Mouse (Mus musculus) spleen, adult 10 weeks (tissue): ENCODE results near the gene Klf16. TPM values are rescaled to one million over a fixed set of nuclear protein-coding genes. Genes with fewer than 3 reads are reported as not detected.

Experiments used
- polyA plus RNA-seq: library from polyadenylated mRNA; stranded (reverse); fragments of 350-450 nt; fragmentation: Illumina TruSeq; extraction: RNeasy Lipid Tissue Mini Kit (QIAGEN cat#74804); gene quantifications from one replicate; pipeline ENCODE4 v1.2.3, GENCODE M21; 2015; ENCODE audit warnings: low replicate concordance; ENCODE audit not compliant: insufficient read depth

Klf16 gene
- 11.6 TPM for polyA plus RNA-seq

DNA sequence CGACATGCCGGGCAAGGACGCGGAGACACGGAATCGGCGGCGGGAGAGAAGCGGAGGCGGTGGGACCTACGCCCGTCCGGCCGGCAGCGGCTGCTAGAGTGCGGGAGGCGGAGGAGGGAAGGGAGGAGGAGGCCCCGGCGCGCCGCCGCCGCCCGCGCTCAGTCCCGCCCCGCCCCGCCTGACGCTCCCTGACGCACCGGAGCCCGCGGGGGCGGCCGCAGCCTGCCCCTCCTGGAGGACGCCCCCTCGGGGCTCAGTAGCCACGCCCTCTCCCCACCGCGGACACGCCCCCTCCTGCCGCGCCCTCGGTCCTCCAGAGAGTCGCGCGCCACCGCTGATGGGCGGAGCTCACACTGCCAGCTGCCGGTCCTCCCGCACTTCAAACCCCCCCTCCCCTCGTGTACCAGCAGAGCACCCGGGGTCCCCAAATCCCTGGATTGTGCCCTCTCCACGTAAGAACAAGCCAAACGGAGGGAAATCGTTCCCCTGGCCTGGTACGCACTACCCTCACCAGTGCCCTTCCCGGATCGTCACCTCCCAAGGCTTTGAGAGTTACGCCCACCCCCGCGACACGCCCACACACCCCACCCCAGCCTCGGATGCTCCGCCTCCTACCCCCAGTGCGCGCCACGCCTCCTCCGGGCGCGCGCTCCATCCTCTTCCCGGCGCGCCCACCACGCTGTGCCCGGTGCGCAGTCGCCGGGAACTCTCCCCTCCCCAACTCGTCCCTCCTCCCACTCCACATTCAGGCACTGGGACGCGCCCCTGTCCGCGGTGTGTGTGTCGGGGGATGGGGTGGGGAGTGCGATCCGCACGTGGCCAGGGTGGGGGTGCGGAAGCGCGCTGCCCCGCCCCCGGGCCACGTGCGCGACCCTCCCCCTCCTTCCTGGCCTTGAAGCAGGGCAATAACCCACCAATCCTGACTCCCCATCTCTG, at the start of gene Klf16:
Klf16 (minus strand) TSS at position 127 of the 936 bp plus-strand sequence.

DNA sequence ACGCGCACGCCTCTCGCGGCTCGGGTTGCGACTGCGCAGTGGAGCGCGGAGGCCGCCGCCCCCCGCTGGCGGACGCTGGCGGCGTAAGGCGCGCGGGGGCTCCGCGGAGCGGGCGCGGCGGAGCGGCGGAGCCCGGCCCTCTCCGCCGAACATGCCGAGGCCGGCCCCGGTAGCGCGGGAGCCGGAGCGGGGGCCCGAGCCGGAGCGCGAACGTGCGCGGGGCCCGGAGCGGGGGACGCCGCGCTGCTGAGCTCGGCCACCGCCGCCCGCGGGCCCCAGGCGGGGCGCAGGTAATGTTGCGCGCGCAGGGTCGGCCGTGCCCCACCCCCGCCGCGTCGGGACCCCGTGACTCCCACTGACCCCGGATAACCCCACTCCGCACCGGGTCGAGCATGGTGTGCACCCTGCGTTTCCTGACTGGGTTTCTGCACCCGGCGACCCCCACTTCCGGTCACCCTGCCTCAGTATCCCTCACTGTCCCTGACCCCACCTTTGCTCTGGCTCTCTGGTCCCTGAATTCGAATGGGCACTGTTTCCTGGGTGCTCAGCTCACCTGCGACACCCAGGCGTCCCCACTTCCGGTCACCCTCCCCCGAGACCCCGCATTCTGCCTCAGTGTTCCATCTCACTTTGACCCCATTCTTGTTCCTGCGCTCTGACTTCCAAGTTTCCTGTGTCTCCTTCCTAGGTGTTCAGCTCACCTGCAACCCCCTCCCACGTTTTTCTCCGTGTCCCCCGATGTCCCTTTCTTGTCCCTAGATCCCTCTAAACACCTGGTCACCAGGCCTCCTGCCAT, 45.7 kb upstream of the Klf16 start, which contains the start of gene Csnk1g2:
Csnk1g2 (plus strand) TSS at position 178 of the 796 bp plus-strand sequence.

DNA sequence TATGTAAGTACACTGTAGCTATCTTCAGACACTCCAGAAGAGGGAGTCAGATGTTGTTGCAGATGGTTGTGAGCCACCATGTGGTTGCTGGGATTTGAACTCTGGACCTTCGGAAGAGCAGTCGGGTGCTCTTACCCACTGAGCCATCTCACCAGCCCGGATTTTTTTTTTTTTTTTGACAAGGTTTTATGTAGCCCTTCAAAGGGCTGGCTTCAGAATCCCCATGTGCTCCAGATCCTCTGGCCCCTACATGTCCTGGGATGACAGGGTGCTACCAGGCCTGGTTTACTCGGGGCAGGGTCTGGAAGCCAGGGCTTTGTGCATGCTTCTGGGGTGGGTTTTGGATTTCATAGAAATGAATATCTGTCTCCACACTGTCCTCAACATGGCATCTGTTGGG, 28.6 kb upstream of the Klf16 start, which contains the start of gene Gm49322:
Gm49322 (plus strand) TSS at position 301 of the 400 bp plus-strand sequence.

DNA sequence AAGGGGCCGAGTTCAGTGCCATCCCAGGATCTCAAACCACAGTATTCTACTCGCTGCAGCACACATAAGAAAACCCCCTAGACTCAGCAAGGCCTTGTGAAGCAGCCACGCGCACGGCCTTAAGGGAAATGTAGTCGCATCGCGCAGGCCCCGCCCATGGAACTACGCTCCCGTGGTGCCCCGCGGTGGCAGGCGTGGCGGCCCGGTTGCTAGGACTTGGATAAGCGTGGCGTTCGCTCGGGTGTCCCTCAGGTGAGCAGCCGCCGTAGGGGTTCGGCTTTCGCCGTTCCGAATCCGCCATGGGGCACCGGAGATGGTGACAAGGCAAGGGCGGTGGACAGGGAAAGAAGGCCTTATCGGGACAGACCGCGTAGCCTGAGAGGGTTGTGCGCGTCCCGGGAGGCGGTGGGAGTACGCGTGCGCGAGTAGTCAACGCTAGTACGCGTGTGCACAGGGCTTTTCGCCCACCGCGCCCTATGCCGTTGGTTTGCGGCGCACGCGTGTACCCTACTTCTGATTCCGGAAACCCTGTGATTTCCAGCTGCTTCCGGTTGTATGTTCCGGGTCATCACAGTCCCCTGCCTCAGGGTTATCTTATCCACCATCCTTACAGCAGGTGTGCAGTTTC, 25.7 kb upstream of the Klf16 start, which contains the start of the genes Scamp4 and Adat3:
Scamp4 (plus strand) TSS at position 175 of the 628 bp plus-strand sequence.
Adat3 (plus strand) TSS at position 183 of the 628 bp plus-strand sequence.

DNA sequence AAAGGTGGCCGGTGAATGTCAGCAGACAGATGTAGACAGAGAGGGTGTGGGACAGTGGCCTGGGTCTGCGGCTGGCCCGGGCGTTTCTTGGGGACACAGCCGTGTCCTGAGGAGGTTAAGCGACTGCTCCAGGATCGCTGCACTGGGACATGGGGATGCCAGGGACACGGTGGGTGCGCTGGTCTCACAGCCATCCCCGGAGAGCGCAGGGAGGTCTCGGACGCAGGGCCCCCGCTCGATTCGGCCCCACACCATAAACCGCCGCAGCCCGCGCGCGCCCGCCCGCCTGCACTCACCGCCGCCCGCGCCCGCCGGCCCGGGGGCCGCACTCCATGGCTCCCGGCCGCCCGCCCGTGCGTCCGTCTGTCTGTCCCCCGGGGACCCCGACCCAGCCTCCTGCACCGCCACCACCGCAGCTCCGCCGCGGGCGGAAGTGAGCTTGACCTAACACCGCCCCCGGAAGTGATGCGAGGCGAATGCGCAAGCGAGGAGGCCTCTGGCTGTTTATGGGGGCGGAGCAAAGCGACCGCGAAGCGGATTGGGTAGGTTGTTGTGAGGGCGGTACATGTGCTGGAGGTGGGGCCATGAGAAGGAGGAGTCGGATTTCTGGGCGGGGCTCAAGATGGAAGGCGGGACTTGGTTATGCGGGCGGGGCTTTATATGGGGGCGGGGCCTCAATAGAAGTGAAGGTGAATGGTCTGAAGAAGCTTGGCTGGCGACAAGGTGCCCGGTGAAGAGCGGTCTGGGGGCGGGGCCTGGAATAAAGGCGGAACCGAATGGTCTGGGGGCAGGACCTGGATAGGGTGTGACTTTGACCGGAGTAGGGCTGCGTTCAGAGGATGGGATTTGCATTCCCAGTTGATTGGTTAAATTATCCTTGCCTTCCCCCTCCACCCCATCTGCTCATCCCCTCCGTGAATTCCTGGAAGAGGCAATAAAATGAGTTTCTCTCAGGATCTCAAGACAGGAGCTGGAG, 13.0 kb upstream of the Klf16 start, which contains the start of gene Abhd17a:
Abhd17a (minus strand) TSS at position 463 of the 976 bp plus-strand sequence.

DNA sequence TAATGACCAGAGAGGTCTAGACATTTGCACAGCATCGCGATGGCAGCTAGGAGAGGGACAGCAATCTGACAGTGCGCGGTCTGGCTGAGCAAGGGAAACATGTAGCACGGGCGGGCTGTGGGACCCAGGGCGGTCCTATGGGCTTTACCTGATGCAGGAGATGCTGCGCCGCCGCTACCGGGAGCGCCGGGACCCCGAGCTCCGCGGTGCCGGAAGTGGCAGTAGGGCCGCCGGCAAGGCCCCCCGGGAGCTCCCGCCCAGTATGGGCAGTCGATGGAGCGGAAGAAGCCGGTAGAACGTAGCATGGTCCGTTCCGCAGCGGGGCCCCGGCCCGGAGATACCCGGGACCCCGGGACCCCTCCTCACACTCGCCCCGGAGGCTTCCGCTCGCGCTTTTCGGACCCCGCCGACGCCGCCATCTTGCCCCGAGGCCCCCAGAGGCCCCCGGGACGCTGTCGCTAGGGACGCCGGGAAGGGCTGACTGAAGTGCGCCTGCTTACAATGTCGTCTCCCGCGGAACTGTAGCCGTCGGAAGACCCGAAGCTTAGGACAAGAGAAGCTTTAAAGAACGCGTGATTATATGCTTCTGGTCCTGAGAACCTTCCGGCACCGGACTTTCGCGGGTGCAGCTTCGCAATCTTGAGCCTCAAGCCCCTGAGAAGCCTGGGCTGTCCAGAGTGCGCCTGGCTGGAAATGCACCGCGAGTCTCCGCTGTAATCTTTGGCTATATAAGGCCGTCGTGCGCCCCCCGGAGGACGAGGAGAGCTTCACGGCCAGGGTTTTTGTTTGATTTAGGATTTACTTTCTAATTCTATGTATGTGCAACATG, 15.8 kb downstream of the Klf16 start, which contains the start of gene Rexo1:
Rexo1 (minus strand) TSS at position 445 of the 829 bp plus-strand sequence.

DNA sequence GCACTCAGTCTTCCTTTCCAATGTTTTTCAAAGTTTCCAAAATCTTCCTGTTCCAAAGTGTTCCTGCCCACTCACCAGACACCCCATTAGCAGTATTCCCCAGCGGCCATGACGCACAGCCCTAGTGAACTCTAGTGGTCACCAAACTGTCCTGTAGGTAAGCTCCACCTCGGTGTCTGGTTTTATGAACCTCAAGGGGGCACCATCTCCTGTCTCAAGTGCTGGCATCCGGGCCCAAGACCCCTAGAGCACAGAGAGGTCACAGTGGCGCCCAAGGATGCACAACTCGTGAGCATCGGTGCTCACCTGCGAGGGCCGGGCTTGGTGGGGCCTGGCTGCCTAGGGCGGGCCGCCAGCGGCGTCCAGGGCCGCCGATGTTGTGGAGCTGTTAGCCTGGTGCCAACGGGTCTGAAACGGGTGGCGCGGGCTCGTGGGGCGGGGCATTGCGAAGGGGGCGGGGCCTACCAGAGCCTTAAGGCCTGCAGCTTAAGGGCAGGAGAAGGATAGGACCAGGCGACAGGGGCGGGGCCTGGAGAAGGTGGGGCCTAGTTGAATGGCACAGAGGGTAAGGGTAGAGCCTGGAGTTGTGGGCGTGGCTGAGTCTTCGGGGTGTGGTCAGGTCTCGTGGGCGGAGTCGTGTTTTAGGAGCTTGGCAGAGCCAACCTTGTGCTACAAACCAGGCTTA, 38.3 kb downstream of the Klf16 start, which contains the start of gene Atp8b3:
Atp8b3 (minus strand) TSS at position 415 of the 685 bp plus-strand sequence.

Other genes with a start within 250 kb of the Klf16 start
- 0.41 TPM for gene Pcsk4, start 247.8 kb downstream of the Klf16 start, polyA plus RNA-seq
- 0.26 TPM for gene Reep6, start 247.4 kb downstream of the Klf16 start, polyA plus RNA-seq
- gene Adamtsl5, start 228.9 kb downstream of the Klf16 start, polyA plus RNA-seq: 2.1 TPM
- not detected for gene Plk5, start 220.9 kb downstream of the Klf16 start, polyA plus RNA-seq
- gene Mex3d, start 189.7 kb downstream of the Klf16 start, polyA plus RNA-seq: 4.6 TPM
- gene Mbd3, start 177.8 kb downstream of the Klf16 start, polyA plus RNA-seq: 18.0 TPM
- 11.5 TPM for gene Uqcr11, start 170.5 kb downstream of the Klf16 start, polyA plus RNA-seq
- gene Tcf3, start 143.7 kb downstream of the Klf16 start, polyA plus RNA-seq: 22.1 TPM
- not detected for gene Onecut3, start 82.5 kb downstream of the Klf16 start, polyA plus RNA-seq
- gene Atp8b3, start 38.2 kb downstream of the Klf16 start, polyA plus RNA-seq: not detected
- 10.1 TPM for gene Rexo1, start 15.8 kb downstream of the Klf16 start, polyA plus RNA-seq
- gene Abhd17a, start 13.0 kb upstream of the Klf16 start, polyA plus RNA-seq: 5.6 TPM
- gene Scamp4, start 25.6 kb upstream of the Klf16 start, polyA plus RNA-seq: 20.6 TPM
- gene Adat3, start 25.6 kb upstream of the Klf16 start, polyA plus RNA-seq: not detected
- gene Gm49322, start 28.7 kb upstream of the Klf16 start, polyA plus RNA-seq: 0.93 TPM
- 21.2 TPM for gene Csnk1g2, start 45.5 kb upstream of the Klf16 start, polyA plus RNA-seq
- 4.3 TPM for gene Btbd2, start 79.8 kb upstream of the Klf16 start, polyA plus RNA-seq
- 81.5 TPM for gene Mknk2, start 100.8 kb upstream of the Klf16 start, polyA plus RNA-seq
- 94.7 TPM for gene Mob3a, start 124.7 kb upstream of the Klf16 start, polyA plus RNA-seq
- gene Izumo4, start 124.9 kb upstream of the Klf16 start, polyA plus RNA-seq: 35.5 TPM
- 63.5 TPM for gene Ap3d1, start 164.9 kb upstream of the Klf16 start, polyA plus RNA-seq
- 12.6 TPM for gene Dot1l, start 177.9 kb upstream of the Klf16 start, polyA plus RNA-seq
- gene Sf3a2, start 220.9 kb upstream of the Klf16 start, polyA plus RNA-seq: 22.7 TPM
- gene Plekhj1, start 221.3 kb upstream of the Klf16 start, polyA plus RNA-seq: 70.0 TPM
- gene Amh, start 227.9 kb upstream of the Klf16 start, polyA plus RNA-seq: not detected
- not detected for gene Jsrp1, start 236.2 kb upstream of the Klf16 start, polyA plus RNA-seq
- gene Oaz1, start 249.3 kb upstream of the Klf16 start, polyA plus RNA-seq: 388 TPM